Mouse (Mus musculus) bone marrow macrophage, adult 2 months (primary cell): ENCODE data around the gene Stra6.

ENCODE experiments used
- CTCF ChIP-seq: IDR thresholded peaks from 2 replicates; pipeline ENCODE4 v1.5.1; 2012; ENCODE audit warnings: low read depth, mild to moderate bottlenecking, low read length, moderate library complexity
- POLR2A ChIP-seq: IDR thresholded peaks from 2 replicates; pipeline ENCODE4 v1.6.1; 2012; ENCODE audit warnings: mild to moderate bottlenecking, low read depth, low read length, borderline replicate concordance

DNA sequence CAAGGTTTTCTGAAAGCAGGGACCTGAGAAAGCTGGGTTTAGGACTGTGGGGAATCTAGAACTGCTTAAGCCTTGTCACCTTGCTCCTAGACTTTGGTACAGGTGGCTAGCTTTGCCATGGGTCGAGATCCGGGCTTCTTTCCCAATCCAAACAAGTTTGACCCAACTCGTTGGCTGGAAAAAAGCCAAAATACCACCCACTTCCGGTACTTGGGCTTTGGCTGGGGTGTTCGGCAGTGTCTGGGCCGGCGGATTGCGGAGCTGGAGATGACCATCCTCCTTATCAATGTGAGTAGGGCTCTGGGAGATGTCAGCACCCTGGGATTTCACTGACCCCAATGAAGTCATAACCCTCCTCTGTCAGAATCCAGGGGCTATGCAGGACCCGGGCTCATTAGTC lies 37.6 kb upstream of the Stra6 start:
- TF ChIP-seq POLR2A = no peak
- TF ChIP-seq CTCF = no peak
